Mouse (Mus musculus) adipocyte (in vitro differentiated cells): Measurements from ENCODE around the gene Prpf6.

Source experiments
- DNase-seq: peaks from one replicate; pipeline ENCODE4 v3.0.0-alpha.2; 2016; ENCODE audit warnings: low spot score

The Prpf6 gene

DNA sequence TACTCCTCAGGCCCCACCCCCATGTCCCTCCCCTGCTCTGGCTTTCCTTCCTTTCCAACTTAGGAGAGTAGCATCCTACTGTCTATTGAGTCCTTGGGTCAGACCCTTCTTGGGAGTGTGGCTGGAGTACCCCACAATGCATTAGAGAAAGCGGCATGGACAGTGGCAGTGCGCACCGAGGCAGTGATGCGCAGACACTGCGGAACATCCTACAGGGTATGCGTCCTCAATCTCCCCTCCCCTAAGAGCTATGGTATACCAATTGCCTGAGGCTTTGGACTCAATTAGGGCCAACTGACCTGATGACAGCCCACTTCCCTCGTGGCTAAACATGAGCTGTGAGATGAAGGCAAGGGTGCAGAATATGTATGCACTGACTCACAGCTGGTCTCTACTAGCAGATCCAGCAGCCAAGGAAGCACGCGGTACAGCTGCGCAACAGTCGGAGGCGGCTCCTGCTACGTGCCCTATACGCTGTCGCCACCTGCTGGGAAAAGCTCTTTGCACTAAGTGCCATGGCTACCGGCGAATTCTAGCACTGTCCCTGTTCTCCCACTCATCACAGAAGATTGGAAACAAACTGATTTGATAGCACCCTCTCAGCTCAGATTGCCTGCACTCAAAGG is 67.4 kb downstream of the Prpf6 start:
- no peak for DNase-seq

GRCm38 (mm10) chr2:181659609-181660055 is 68.0 kb downstream of the Prpf6 start:
- DNase-seq, result peak; percentile 52

GRCm38 (mm10) chr2:181662620-181663297 is 71.1 kb downstream of the Prpf6 start:
- no peak for DNase-seq

GRCm38 (mm10) chr2:181663298-181663630 is 71.6 kb downstream of the Prpf6 start:
- DNase-seq, result no peak

DNA sequence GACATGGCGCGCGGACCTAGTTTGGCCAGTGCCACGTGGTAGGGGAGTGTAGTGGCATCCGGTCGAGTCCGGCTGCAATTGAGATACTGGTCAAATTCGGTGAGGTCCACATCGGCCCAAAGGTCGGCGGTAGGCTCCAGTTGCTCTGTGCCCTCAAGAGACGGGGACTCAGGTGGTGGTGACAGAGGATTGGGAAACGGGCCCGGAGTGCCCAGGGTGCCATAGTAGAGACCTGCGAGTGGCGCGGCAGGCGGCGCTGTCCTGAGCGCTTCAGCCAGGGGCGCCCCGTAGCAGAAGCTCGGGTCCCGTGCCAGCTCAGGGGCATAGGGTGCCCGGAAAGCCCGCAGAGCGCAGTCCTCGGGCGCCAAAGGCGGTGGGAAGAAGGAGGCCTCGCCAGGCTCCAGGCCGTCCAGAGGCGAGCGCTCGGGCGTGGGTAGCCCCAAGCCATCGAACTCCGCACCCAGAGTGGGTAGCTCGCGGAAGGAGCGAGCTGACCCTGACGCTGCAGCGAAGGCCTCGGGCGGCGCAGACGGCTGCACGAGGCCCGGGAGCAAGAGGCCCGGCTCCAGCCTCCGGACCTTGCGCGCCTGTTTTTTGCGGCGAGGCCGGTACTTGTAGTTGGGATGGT is 78.7 kb downstream of the Prpf6 start:
- DNase-seq, result no peak

- DNase-seq, result no peak
Observed at GRCm38 (mm10) chr2:181670913-181671311, 79.2 kb downstream of the Prpf6 start.

DNA sequence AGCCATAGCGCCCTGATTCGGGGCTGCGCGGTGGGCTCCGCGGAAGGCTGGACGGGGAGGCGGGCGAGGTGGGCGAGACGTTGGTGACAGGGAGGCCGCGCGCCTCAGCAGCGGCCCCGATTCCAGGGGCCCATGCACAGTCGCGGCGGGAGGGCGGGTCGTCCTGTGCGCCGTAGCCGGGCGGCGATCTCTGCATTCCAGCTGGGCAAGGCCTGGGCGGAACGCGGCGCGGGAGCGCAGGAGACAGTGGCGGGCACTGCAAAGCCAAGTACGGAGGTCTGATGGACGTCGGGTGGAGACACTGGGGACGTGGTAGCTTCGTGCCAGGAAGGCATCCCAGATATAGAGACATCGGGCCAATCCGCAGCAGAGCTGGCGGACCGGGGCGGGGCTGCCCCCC is 79.7 kb downstream of the Prpf6 start, which contains the start of gene Sox18:
TSS of gene Sox18 (minus strand) at position 315 of the 400 bp plus-strand sequence.
- no peak for DNase-seq

DNA sequence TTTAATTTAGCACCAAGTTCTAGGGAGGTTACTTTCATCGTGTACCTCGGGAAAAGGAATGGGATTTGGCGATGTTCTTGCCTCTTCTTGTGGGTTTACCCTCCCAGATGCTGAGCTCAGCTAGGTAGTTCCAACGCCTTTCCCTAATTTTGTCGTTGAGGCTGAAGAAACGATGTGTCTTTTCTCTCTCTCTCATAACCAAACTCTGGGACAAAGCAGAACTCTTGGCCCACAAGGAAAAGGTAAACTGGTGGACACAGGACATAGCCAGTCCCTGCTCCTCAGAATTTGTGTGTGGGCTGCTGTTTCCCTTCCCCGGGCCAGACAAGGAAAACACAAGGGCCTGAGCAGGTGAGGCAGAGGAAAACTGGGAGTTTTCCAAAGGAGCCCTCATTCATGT is 80.3 kb downstream of the Prpf6 start:
- DNase-seq, result no peak

GRCm38 (mm10) chr2:181673501-181673900 is 81.8 kb downstream of the Prpf6 start:
- DNase-seq, result peak; percentile 26

DNA sequence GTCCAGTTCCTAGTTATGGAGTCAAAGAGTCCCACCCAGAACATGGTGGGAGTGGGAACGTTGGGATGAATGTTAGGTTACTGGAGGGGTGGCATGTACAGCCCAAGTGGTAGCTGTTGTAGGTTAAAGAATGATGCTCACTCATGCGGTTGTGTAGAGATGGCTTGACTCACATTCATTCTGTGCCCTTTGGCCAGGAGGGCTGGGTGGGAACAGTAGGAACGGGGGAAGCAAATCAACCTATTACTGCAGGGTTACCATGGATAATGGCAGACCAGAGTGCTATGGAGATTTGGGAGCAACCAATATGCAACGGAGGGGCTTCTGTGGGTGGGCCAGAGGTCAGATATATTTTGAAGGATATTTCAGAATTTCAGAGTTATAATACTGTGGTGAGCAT is 83.3 kb downstream of the Prpf6 start:
- DNase-seq, result no peak

DNA sequence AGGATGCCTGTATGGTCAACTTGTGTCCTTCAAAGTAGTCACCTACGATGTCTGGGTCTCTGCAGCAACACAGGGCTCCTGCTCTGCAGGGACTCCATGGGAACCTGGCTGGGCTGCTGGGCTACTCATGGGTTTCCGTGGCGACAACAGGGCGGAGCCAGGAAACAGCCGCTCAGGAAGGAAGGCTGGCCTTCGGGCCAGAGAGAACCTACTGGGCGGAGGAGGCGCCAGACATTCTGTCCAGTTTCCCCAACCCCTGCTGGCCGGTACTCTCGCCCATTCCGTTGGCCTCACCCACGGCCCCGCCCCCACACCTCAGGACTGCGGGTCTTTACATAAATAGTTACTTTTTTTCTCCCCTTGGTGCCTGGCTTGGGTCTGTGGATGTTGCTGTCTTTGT is 83.8 kb downstream of the Prpf6 start:
- DNase-seq, result peak; percentile 41

DNA sequence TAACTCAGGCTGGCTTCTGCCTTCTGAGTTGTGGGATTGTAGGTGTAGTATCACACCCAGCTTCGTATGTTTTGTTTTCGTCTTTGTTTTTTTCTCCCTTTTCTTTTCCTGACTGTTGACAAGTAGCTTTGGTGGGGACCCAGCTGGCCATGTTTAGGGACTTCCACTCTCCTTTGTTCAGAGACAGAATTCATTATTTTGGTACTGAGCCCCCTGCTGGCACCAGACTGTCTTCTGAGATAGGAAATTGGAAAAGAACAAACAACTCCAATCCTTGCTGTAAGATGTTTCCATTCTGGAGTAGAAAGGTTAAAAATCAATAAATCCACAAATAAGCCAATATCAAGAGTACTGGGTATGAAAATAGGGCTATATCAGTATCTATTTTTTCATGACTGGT is 84.8 kb downstream of the Prpf6 start:
- peak; percentile 23 for DNase-seq

DNA sequence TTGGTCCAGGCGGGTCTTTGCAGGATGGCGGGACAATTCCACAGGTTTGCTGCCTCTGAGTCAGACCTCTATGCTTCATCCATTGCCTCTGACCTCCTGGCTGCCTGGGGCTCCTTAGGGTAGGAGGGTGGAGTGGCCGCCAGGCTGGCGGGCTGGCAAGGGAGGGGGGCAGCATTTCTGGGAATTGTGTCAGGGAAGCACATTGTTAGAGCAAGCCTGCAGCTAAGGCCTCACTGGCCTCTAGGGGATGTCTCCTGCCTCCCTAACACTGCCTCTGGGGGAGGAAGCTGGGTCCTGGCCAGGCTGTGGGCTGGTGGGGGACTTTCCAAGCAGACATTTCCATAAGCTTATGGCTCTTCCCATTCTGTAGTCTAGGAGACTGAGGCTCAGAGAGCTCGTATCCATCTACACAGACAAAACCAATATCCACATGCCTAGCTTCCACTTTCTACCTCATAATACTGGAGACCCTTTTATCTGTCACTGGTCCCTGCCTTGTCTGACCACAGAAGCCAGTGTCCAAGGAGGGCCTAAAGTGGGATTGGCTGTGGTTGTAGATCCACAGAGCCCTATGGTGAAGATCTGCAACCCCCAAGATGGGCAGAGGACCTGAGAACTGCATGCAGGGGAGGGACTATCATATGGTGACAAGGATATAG is 85.6 kb downstream of the Prpf6 start:
- peak; percentile 38 for DNase-seq

GRCm38 (mm10) chr2:181677755-181678098 is 86.1 kb downstream of the Prpf6 start:
- DNase-seq, result no peak

DNA sequence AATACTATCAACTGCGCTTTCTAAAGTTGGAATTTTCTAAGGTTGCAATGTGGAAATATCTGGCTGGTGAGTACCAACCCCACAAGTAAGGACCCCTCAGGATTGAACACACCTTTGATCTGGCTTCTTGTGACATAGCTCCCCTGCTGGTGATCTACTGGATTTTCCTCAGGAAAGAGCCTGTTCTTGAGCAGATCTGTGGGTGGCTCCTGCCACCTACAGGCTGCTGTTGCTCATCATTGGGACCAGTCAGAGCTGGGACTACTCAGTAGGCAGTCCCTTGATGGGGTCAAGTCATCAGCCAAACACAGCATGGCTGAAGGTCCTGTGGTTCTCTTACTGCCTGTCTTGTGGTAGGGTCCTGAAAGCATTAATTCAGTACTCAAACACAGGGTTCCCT is 87.1 kb downstream of the Prpf6 start:
- peak; percentile 92 for DNase-seq

DNA sequence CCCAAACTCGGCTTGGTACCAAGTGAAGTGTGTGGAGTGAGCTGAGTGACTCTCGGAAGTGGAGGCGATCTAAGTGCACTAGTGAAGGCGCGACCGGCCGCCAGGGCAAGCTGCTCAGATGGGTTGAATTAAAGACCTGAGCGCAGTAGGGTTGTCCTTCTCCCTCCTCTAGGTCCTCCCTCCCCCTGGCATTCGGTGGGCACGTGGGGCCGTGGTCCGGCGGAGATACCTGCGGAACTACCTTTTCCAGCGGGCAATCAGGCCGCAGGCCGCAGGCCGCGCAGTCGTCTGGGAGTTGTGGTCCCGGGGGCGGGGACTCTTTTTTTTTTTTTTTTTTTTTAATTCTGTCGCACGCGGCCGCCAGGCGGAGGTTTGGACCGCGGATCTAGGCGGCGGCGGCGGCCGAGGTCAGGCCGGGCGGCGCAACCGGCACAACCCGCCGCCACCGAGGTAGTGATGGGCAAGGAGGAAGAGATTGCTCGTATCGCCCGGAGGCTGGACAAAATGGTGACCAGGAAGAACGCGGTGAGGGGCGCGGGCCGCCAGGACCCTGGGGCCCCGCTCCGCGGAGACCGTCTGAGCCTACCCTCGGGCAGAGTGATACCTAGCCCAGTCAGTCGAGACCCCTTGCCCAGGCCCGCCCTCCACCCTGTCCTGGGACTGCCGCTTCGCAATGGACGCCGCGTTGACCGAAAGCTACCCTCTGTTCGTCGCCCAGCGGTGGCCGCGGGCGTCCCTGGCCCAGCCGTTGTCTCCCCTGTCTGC is 88.5 kb downstream of the Prpf6 start, which contains the start of gene Tcea2:
TSS of gene Tcea2 (plus strand) at position 360 of the 765 bp plus-strand sequence.
- DNase-seq, result peak; percentile 81

- DNase-seq, result no peak
Observed at GRCm38 (mm10) chr2:181680716-181681117, 89.0 kb downstream of the Prpf6 start.

DNA sequence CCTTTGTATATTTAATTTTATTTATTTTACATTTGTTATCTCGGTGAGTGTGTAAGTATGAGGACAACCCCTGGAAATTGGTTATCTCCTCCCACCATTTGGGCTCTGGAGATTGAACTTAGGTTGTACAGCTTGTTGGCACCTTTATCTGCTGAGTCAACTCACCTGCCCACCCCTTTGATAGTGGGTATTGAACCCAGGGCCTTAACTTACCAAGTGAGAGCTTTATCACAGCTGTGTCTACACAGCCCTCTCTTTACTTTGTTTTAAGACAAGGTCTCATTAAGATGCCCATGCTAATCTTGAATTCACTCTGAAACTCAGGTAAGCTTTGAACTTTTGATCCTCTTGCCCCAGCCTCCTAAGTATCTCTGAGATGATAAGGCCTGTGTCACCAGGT is 90.3 kb downstream of the Prpf6 start:
- DNase-seq, result no peak

GRCm38 (mm10) chr2:181683381-181683780 is 91.7 kb downstream of the Prpf6 start:
- DNase-seq, result no peak

DNA sequence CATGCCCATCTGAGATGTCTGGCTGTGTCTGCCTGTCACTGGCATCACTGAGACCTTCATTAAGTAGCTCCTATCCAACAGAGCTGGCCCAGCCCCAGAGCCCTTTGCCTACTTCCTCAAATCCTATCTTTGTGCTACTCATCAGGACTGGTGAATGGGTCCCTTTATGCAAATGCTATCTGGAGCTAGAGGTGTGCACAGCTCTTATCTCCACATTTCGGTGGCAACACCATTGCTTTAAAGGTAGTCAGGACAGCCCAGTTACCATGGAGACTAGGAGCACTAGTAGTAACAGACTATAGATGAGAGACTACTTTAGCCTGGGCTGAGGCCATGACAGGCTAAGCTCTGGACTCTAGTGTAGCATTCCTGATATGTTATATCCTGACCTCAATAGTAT is 93.0 kb downstream of the Prpf6 start:
- no peak for DNase-seq

DNA sequence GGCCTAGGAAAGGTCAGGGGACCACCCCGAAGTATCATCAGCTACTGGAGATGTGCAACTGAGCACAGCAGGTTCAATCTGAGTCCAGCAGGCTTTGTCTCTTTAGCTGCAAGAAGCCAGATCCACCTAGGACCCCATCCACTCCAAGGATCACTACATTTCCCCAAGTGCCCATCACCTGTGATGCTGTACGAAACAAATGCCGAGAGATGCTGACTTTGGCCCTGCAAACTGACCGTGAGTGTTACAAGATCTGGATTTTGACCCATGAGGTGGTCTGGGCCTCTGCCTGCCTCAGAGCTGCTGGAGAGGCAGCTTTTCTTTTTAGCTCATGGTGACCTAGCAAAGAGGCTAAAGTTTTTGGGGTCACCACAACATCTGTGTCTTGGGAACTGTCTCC is 94.0 kb downstream of the Prpf6 start:
- DNase-seq, result no peak

DNA sequence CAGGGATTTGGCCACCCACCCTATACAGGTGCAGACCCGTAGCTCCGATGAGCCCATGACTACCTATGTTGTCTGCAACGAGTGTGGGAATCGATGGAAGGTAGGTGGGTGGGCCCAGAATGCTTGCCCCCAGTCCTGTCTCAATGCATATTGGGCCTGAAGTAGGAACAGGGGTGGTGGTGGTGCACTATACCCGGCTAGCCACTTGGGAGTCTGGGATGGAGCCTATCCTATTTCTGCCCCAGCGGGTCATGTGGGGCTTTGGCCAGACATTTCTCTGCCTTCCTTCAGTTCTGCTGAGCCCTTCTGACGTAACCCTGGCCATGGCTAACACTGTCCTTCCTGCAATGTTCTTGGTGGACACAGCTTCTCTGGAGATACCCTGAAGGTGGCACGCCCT is 95.9 kb downstream of the Prpf6 start:
- DNase-seq, result no peak
